35 mouse cellular contexts compared by ENCODE assay signal in genomic region chr5:137445536-137445935, GRCm38 (mm10). TPM values are rescaled to one million over a fixed set of nuclear protein-coding genes. Genes with fewer than 3 reads are reported as not detected.
"Had no signal": no experiment of that assay in that cellular context is flagged by ENCODE, and none has a peak within 500 bp of the region (broad histone marks: within the 10 kb centered on the region; RNA-seq: fewer than 3 reads in every experiment).

No protein-coding gene starts in this region.

- H3K9ac ChIP-seq: heart, embryonic 12.5 days; heart, embryonic 13.5 days; heart, embryonic 15.5 days; hindbrain, embryonic 12.5 days; hindbrain, embryonic 13.5 days; hindbrain, embryonic 14.5 days; hindbrain, embryonic 15.5 days; intestine, embryonic 15.5 days; kidney, embryonic 15.5 days had no signal

- H3K4me3 ChIP-seq: heart, embryonic 12.5 days; heart, embryonic 13.5 days; heart, embryonic 15.5 days; hindbrain, embryonic 10.5 days; hindbrain, embryonic 12.5 days; hindbrain, embryonic 13.5 days; hindbrain, embryonic 15.5 days; intestine, embryonic 15.5 days; kidney, embryonic 15.5 days; layer of hippocampus, adult 2 months; left cerebral cortex, adult 2 months had no signal

- DNase-seq: heart, postnatal 10 days; heart, postnatal 14 days; heart, postnatal 36 days; heart, postnatal 4 days; kidney, adult 11 months; kidney, adult 18-20 months; kidney, adult 2 months; kidney, adult 8-10 months; kidney, adult 9 months; kidney, postnatal 10 days; kidney, postnatal 14 days; kidney, postnatal 25 days; kidney, postnatal 36 days; kidney, postnatal 4 days; layer of hippocampus, adult 9-11 months; layer of hippocampus, postnatal 36 days had no signal

- H3K36me3 ChIP-seq: heart, embryonic 12.5 days; heart, embryonic 13.5 days; heart, embryonic 15.5 days; hindbrain, embryonic 10.5 days; hindbrain, embryonic 12.5 days; hindbrain, embryonic 13.5 days; hindbrain, embryonic 15.5 days; intestine, embryonic 15.5 days; kidney, embryonic 15.5 days had no signal

- H3K9me3 ChIP-seq: heart, embryonic 12.5 days; heart, embryonic 13.5 days; heart, embryonic 15.5 days; hindbrain, embryonic 10.5 days; hindbrain, embryonic 12.5 days; hindbrain, embryonic 13.5 days; hindbrain, embryonic 15.5 days; intestine, embryonic 15.5 days; kidney, embryonic 15.5 days had no signal

- ATAC-seq: hindbrain, embryonic 16.5 days; hindbrain, postnatal 0 days; inflammation-experienced regulatory T-cells, adult 6 months; intestine, embryonic 15.5 days; intestine, embryonic 16.5 days; intestine, postnatal 0 days had no signal

- H3K27ac ChIP-seq: heart, embryonic 13.5 days; heart, embryonic 15.5 days; hindbrain, embryonic 10.5 days; hindbrain, embryonic 12.5 days; hindbrain, embryonic 13.5 days; hindbrain, embryonic 14.5 days; hindbrain, embryonic 15.5 days; hindbrain, postnatal 0 days; intestine, embryonic 15.5 days; kidney, embryonic 15.5 days; kidney, postnatal 0 days; layer of hippocampus, adult 2 months; left cerebral cortex, adult 2 months had no signal

- H3K27me3 ChIP-seq: heart, embryonic 12.5 days; heart, embryonic 13.5 days; heart, embryonic 15.5 days; hindbrain, embryonic 12.5 days; hindbrain, embryonic 13.5 days; hindbrain, embryonic 15.5 days; intestine, embryonic 15.5 days; kidney, embryonic 15.5 days had no signal

- H3K4me2 ChIP-seq: heart, embryonic 12.5 days; heart, embryonic 13.5 days; heart, embryonic 15.5 days; hindbrain, embryonic 12.5 days; hindbrain, embryonic 13.5 days; hindbrain, embryonic 14.5 days; hindbrain, embryonic 15.5 days; intestine, embryonic 15.5 days; kidney, embryonic 15.5 days had no signal

- H3K4me1 ChIP-seq: heart, embryonic 12.5 days; heart, embryonic 13.5 days; heart, embryonic 15.5 days; hindbrain, embryonic 10.5 days; hindbrain, embryonic 12.5 days; hindbrain, embryonic 13.5 days; hindbrain, embryonic 15.5 days; intestine, embryonic 15.5 days; kidney, embryonic 15.5 days had no signal

RNA-seq across cellular contexts. Expression of gene Zan, which starts 31.3 kb away (rescaled TPM):
- total RNA-seq: heart, postnatal 25 days; heart, postnatal 36 days had no signal
